Mouse (Mus musculus): ENCODE measurements around the gene Syk. TPM values are rescaled to one million over a fixed set of nuclear protein-coding genes. Genes with fewer than 3 reads are reported as not detected.

The Syk gene
- 2.6 and 2.9 TPM in 2 replicates for polyA plus RNA-seq (2014; fragmentation: Nextera tagmentation; extraction: Ambion mirVana)

DNA sequence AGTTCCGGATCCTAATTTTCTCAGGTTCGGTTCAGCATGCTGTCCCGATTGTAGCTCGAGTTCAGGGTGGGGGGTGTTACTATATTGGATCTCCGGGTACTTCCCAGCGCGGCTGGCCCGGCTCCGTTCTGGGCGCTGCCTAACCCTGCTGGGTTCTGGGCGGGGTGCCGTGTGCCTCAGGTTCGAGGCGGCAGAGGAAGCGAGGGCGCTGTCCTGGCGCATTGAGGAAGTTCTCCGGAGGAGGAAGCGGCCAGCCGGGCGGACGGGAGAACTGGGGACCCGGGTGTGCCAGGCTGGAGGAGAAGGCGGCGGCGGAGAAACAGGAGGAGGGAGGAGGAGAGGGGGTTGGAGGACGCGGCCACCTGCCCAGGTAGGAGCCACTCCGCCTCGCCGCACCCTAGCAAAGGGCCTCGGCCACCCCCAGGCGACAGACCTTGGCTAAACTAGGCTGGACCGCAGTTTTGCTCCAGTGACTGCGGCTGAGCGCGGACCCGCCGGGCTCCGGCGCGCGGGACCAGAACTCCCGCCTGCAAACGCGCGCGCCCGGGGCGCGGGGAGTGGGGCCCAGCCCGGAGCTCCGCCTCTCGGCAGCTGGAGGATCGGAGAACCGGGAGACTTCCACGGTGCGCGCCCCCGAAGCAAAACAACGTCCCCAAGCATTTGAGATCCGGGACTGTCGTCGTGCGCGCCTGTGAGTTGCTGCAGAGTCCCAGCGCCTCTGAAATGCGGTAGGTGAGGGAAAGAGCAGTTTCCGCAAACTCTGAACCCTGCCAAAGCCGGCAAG is at the start of gene Syk:
Syk (plus strand) TSS at position 296 of the 784 bp plus-strand sequence.
- DNase-seq (ENCODE audit: low spot score) (peak; percentile 69), ATAC-seq (replicated peaks; ENCODE audit: insufficient number of reproducible peaks, low FRiP score, low TSS enrichment, low read depth) (peak; percentile 62)
- Histone ChIP-seq H3K9ac (replicated peaks; ENCODE audit: low read length) (peak within 1 kb of the TSS; percentile 62), H3K27me3 (ENCODE audit: control insufficient read depth, insufficient read depth, low read length) (peaks cover 3% of the 10 kb centered on the region), H3K27ac (replicated peaks; ENCODE audit: low read depth, low read length) (no peak within 1 kb of the TSS), H3K4me1 (ENCODE audit: control insufficient read depth, insufficient read depth, low read length) (no peaks in the 10 kb centered on the region), H3K9me3 (replicated peaks; ENCODE audit: control insufficient read depth, low read length) (no peaks in the 10 kb centered on the region), H3K4me2 (ENCODE audit: low read depth, low read length) (peak within 1 kb of the TSS; percentile 97), H3K4me3 (ENCODE audit: low read depth, low read length) (peak within 1 kb of the TSS; percentile 60), H3K36me3 (replicated peaks; ENCODE audit: control insufficient read depth, insufficient read depth, low read depth, low read length) (no peaks in the 10 kb centered on the region)
- WGBS = under 1% methylated on average over 68 of the region's 70 CpGs

DNA sequence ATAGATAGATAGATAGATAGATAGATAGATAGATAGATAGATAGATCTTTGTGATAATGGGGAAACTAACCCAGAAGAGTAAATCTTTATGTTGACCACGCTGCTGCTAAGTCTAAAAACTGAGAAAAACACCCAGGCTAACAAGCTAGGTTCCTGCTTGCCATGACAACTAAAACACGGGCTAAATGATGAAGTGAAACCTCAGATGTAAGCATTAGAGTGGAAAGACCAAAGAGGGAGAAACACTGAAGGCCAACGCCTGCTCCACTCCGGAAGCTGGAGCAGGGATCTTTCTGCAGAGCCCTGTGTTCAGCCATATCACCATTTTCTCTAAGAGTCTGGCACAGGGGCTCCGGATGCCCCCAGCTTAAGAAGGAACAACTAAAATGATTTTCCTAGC is 49.3 kb upstream of the Syk start:
- Histone ChIP-seq H3K36me3 (replicated peaks; ENCODE audit: control insufficient read depth, insufficient read depth, low read depth, low read length) (no peaks in the 10 kb centered on the region), H3K9ac (replicated peaks; ENCODE audit: low read length) (no peak overlapping the region), H3K27ac (replicated peaks; ENCODE audit: low read depth, low read length) (no peak overlapping the region), H3K4me2 (ENCODE audit: low read depth, low read length) (no peak overlapping the region), H3K27me3 (ENCODE audit: control insufficient read depth, insufficient read depth, low read length) (peaks cover 11% of the 10 kb centered on the region), H3K9me3 (replicated peaks; ENCODE audit: control insufficient read depth, low read length) (no peaks in the 10 kb centered on the region), H3K4me3 (ENCODE audit: low read depth, low read length) (no peak overlapping the region), H3K4me1 (ENCODE audit: control insufficient read depth, insufficient read depth, low read length) (no peaks in the 10 kb centered on the region; the same call in 1 of the 2 replicates)
- WGBS = 82% methylated on average over 5 of the region's 5 CpGs
- DNase-seq (ENCODE audit: low spot score) (no peak), ATAC-seq (replicated peaks; ENCODE audit: insufficient number of reproducible peaks, low FRiP score, low TSS enrichment, low read depth) (no peak)

DNA sequence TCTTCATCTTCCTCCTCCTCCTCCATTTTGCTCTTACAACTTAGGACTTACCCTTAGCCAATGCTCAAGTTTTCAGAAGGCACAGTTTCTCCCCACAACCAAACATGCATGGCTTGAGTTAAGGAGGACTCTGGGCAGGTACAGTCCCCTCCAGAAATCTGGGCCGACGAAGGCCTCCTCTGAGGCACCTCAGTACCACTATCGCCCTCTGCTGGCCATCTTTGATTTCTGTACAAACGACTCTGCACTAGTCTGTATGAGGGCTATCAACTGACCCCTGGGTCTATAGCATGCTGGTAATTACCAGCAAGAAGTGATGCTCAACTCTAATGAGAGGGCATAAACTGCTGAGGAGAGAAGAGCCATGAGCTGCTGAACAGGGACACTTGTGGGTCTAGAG is 47.4 kb upstream of the Syk start:
- H3K9ac ChIP-seq (replicated peaks; ENCODE audit: low read length) = no peak overlapping the region
- H3K4me3 ChIP-seq (ENCODE audit: low read depth, low read length) = no peak overlapping the region
- no peaks in the 10 kb centered on the region for H3K36me3 ChIP-seq (replicated peaks; ENCODE audit: control insufficient read depth, insufficient read depth, low read depth, low read length)
- 6% methylated on average over 4 of the region's 4 CpGs for WGBS
- H3K9me3 ChIP-seq (replicated peaks; ENCODE audit: control insufficient read depth, low read length) = no peaks in the 10 kb centered on the region
- peak; percentile 90 for DNase-seq (ENCODE audit: low spot score)
- peaks cover under 1% of the 10 kb centered on the region; the same call in 1 of the 2 replicates for H3K27me3 ChIP-seq (ENCODE audit: control insufficient read depth, insufficient read depth, low read length)
- H3K27ac ChIP-seq (replicated peaks; ENCODE audit: low read depth, low read length) = no peak overlapping the region
- no peaks in the 10 kb centered on the region for H3K4me1 ChIP-seq (ENCODE audit: control insufficient read depth, insufficient read depth, low read length)
- no peak; the same call in 1 of the 2 replicates for ATAC-seq (replicated peaks; ENCODE audit: insufficient number of reproducible peaks, low FRiP score, low TSS enrichment, low read depth)
- no peak overlapping the region for H3K4me2 ChIP-seq (ENCODE audit: low read depth, low read length)

DNA sequence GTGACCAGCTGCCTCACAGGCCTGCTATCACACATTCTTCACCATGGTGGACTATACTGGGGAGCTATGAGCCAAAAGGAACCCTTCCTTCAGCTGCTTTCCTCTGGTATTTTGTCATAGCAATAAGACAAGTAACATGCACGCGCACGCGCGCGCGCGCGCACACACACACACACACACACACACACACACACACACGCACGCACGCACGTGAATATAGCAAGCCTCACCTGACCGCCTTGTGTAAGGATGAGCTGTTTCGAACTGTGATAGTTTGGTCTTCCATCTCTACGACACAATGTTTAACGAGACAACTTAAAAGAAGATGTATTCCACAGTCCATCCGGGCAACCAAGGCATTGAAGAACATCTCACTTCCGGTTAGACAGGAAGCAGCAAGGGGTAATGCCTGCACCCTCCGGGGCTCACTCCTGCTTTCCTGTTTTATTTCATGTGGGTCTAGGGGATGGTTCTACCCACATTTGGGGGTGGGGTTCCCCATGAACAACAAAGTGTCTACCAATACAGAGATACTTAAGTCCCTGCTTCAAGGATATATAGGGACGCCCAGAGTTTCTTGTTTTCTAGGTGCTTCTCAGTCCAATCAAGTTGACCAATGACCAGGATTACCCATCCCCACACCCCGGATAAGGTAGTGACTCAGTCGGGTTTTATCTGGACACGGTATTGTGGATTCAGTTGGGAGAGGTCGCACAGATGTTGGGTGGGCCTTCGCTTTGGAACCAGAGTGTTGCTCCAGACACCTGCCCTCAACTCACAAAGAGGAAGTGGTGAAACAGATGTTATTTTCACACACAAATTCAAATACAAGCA is 45.0 kb upstream of the Syk start:
- no peaks in the 10 kb centered on the region for H3K4me1 ChIP-seq (ENCODE audit: control insufficient read depth, insufficient read depth, low read length)
- no peaks in the 10 kb centered on the region for H3K27me3 ChIP-seq (ENCODE audit: control insufficient read depth, insufficient read depth, low read length)
- H3K27ac ChIP-seq (replicated peaks; ENCODE audit: low read depth, low read length) = no peak overlapping the region
- WGBS = 96% methylated on average over 26 of the region's 26 CpGs
- H3K4me3 ChIP-seq (ENCODE audit: low read depth, low read length) = no peak overlapping the region
- no peak overlapping the region for H3K4me2 ChIP-seq (ENCODE audit: low read depth, low read length)
- no peaks in the 10 kb centered on the region for H3K36me3 ChIP-seq (replicated peaks; ENCODE audit: control insufficient read depth, insufficient read depth, low read depth, low read length)
- DNase-seq (ENCODE audit: low spot score) = no peak
- no peak overlapping the region for H3K9ac ChIP-seq (replicated peaks; ENCODE audit: low read length)
- ATAC-seq (replicated peaks; ENCODE audit: insufficient number of reproducible peaks, low FRiP score, low TSS enrichment, low read depth) = no peak
- no peaks in the 10 kb centered on the region for H3K9me3 ChIP-seq (replicated peaks; ENCODE audit: control insufficient read depth, low read length)

GRCm38 (mm10) chr13:52538588-52539116 is 44.3 kb upstream of the Syk start:
- whole genome bisulfite sequencing = 90% methylated on average over 9 of the region's 9 CpGs
- Histone ChIP-seq H3K4me1 (ENCODE audit: control insufficient read depth, insufficient read depth, low read length) (no peaks in the 10 kb centered on the region), H3K27me3 (ENCODE audit: control insufficient read depth, insufficient read depth, low read length) (no peaks in the 10 kb centered on the region), H3K27ac (replicated peaks; ENCODE audit: low read depth, low read length) (no peak overlapping the region), H3K4me3 (ENCODE audit: low read depth, low read length) (no peak overlapping the region), H3K9me3 (replicated peaks; ENCODE audit: control insufficient read depth, low read length) (no peaks in the 10 kb centered on the region), H3K4me2 (ENCODE audit: low read depth, low read length) (no peak overlapping the region), H3K9ac (replicated peaks; ENCODE audit: low read length) (no peak overlapping the region), H3K36me3 (replicated peaks; ENCODE audit: control insufficient read depth, insufficient read depth, low read depth, low read length) (no peaks in the 10 kb centered on the region)
- no peak for DNase-seq (ENCODE audit: low spot score)
- no peak for ATAC-seq (replicated peaks; ENCODE audit: insufficient number of reproducible peaks, low FRiP score, low TSS enrichment, low read depth)

GRCm38 (mm10) chr13:52539461-52539860 is 43.5 kb upstream of the Syk start:
- no peak for ATAC-seq (replicated peaks; ENCODE audit: insufficient number of reproducible peaks, low FRiP score, low TSS enrichment, low read depth)
- Histone ChIP-seq H3K27ac (replicated peaks; ENCODE audit: low read depth, low read length) (no peak overlapping the region), H3K4me1 (ENCODE audit: control insufficient read depth, insufficient read depth, low read length) (no peaks in the 10 kb centered on the region), H3K4me3 (ENCODE audit: low read depth, low read length) (no peak overlapping the region), H3K27me3 (ENCODE audit: control insufficient read depth, insufficient read depth, low read length) (no peaks in the 10 kb centered on the region), H3K9ac (replicated peaks; ENCODE audit: low read length) (no peak overlapping the region), H3K4me2 (ENCODE audit: low read depth, low read length) (no peak overlapping the region), H3K9me3 (replicated peaks; ENCODE audit: control insufficient read depth, low read length) (no peaks in the 10 kb centered on the region), H3K36me3 (replicated peaks; ENCODE audit: control insufficient read depth, insufficient read depth, low read depth, low read length) (no peaks in the 10 kb centered on the region)
- 85% methylated on average over 6 of the region's 6 CpGs for WGBS
- no peak for DNase-seq (ENCODE audit: low spot score)

- Histone ChIP-seq H3K36me3 (replicated peaks; ENCODE audit: control insufficient read depth, insufficient read depth, low read depth, low read length) (no peaks in the 10 kb centered on the region), H3K27me3 (ENCODE audit: control insufficient read depth, insufficient read depth, low read length) (no peaks in the 10 kb centered on the region), H3K27ac (replicated peaks; ENCODE audit: low read depth, low read length) (no peak overlapping the region), H3K4me3 (ENCODE audit: low read depth, low read length) (no peak overlapping the region), H3K9me3 (replicated peaks; ENCODE audit: control insufficient read depth, low read length) (no peaks in the 10 kb centered on the region), H3K4me2 (ENCODE audit: low read depth, low read length) (no peak overlapping the region), H3K9ac (replicated peaks; ENCODE audit: low read length) (no peak overlapping the region), H3K4me1 (ENCODE audit: control insufficient read depth, insufficient read depth, low read length) (no peaks in the 10 kb centered on the region)
- no peak for ATAC-seq (replicated peaks; ENCODE audit: insufficient number of reproducible peaks, low FRiP score, low TSS enrichment, low read depth)
- WGBS = 79% methylated on average over 5 of the region's 5 CpGs
- DNase-seq (ENCODE audit: low spot score) = no peak
These were observed 41.5 kb upstream of the Syk start for GRCm38 (mm10) chr13:52541385-52542035.

Data from embryonic facial prominence, embryonic 11.5 days (tissue).